Mouse (Mus musculus) MEL (cell line): ENCODE results near the gene Tbx21. TPM values are rescaled to one million over a fixed set of nuclear protein-coding genes. Genes with fewer than 3 reads are reported as not detected.
A peak's percentile ranks its signal among the peaks of the same experiment; 100 is the strongest.

Source experiments
- DNase-seq: peaks from one replicate; pipeline ENCODE4 v3.0.0; 2011; ENCODE audit warnings: low read depth, low spot score
- H3K27ac ChIP-seq: 2 replicates; pipeline ENCODE4 v1.5.1; 2012; ENCODE audit warnings: low read depth, mild to moderate bottlenecking, control low read depth, low read length, moderate library complexity; ENCODE audit not compliant: control insufficient read depth
- H3K27me3 ChIP-seq, 2 experiments: fragments of 150-350 bp in 1 of 2; sonication (generic) in 1 of 2; 2 replicates each; pipeline ENCODE4 v1.6.1; 2012; ENCODE audit warnings: low read length in 2 of 2, mild to moderate bottlenecking in 2 of 2, improper control_type of control experiment in 1 of 2, moderate library complexity in 1 of 2; ENCODE audit not compliant: insufficient read depth in 2 of 2, control insufficient read depth in 1 of 2
- H3K36me3 ChIP-seq, 2 experiments: 2 replicates each; pipeline ENCODE4 v1.6.1; 2012 to 2014; ENCODE audit warnings: low read length in 2 of 2, improper control_type of control experiment in 1 of 2, inconsistent platforms in 1 of 2, mild to moderate bottlenecking in 1 of 2; ENCODE audit not compliant: insufficient read depth in 2 of 2, control insufficient read depth in 1 of 2
- H3K4me1 ChIP-seq, 2 experiments: fragments of 150-350 bp in 1 of 2; sonication (generic) in 1 of 2; 2 replicates each; pipeline ENCODE4 v1.6.1; 2012; ENCODE audit warnings: low read length in 2 of 2, improper control_type of control experiment in 1 of 2, mild to moderate bottlenecking in 1 of 2; ENCODE audit not compliant: insufficient read depth in 2 of 2, control insufficient read depth in 1 of 2
- H3K4me3 ChIP-seq, 2 experiments: fragments of 150-350 bp in 1 of 2; sonication (generic) in 1 of 2; 2 replicates each; pipeline ENCODE4 v1.5.1; 2012; ENCODE audit warnings: low read depth in 2 of 2, low read length in 2 of 2, mild to moderate bottlenecking in 2 of 2, moderate library complexity in 2 of 2, control low read depth in 1 of 2, improper control_type of control experiment in 1 of 2; ENCODE audit not compliant: control insufficient read depth in 1 of 2, insufficient read depth in 1 of 2
- H3K79me2 ChIP-seq: 2 replicates; pipeline ENCODE4 v1.6.1; 2012; ENCODE audit warnings: mild to moderate bottlenecking, low read length, moderate library complexity; ENCODE audit not compliant: control insufficient read depth, poor library complexity, insufficient read depth
- H3K9ac ChIP-seq: 2 replicates; pipeline ENCODE4 v1.6.1; 2012; ENCODE audit warnings: low read depth, mild to moderate bottlenecking, control low read depth, low read length, moderate library complexity; ENCODE audit not compliant: control insufficient read depth, poor library complexity, severe bottlenecking
- H3K9me3 ChIP-seq: fragments of 150-350 bp; sonication (generic); replicated peaks from 2 replicates; pipeline ENCODE4 v1.6.1; 2012; ENCODE audit warnings: mild to moderate bottlenecking, low read length, improper control_type of control experiment, moderate library complexity; ENCODE audit not compliant: insufficient read depth
- BHLHE40 ChIP-seq: IDR thresholded peaks from 2 replicates; pipeline ENCODE4 v1.6.1; 2012; ENCODE audit warnings: low read depth, mild to moderate bottlenecking, inconsistent platforms, low read length, improper control_type of control experiment, borderline replicate concordance
- CHD1 ChIP-seq: IDR thresholded peaks from 2 replicates; pipeline ENCODE4 v1.6.1; 2012; ENCODE audit warnings: low read depth, mild to moderate bottlenecking, inconsistent platforms, low read length, improper control_type of control experiment
- CTCF ChIP-seq, 3 experiments: IDR thresholded peaks in 2 of 3; conservative IDR thresholded peaks in 1 of 3; 2 replicates each; pipeline ENCODE4 v1.5.1; 2011 to 2012; ENCODE audit warnings: low read length in 3 of 3, low read depth in 2 of 3, mild to moderate bottlenecking in 2 of 3, improper control_type of control experiment in 1 of 3, inconsistent platforms in 1 of 3, mixed read lengths in 1 of 3, moderate library complexity in 1 of 3; ENCODE audit not compliant: control insufficient read depth in 1 of 3, insufficient read depth in 1 of 3, poor library complexity in 1 of 3, severe bottlenecking in 1 of 3
- ETS1 ChIP-seq: IDR thresholded peaks from 2 replicates; pipeline ENCODE4 v1.6.1; 2012; ENCODE audit warnings: low read depth, mild to moderate bottlenecking, inconsistent platforms, low read length, improper control_type of control experiment, moderate library complexity
- GATA1 ChIP-seq: IDR thresholded peaks from 2 replicates; pipeline ENCODE4 v1.6.1; 2011; ENCODE audit warnings: low read depth, low read length, improper control_type of control experiment
- MAFK ChIP-seq: IDR thresholded peaks from 2 replicates; pipeline ENCODE4 v1.6.1; 2011; ENCODE audit warnings: low read depth, mild to moderate bottlenecking, low read length, improper control_type of control experiment, borderline replicate concordance
- MAX ChIP-seq: IDR thresholded peaks from 2 replicates; pipeline ENCODE4 v1.6.1; 2011; ENCODE audit warnings: low read length, improper control_type of control experiment
- MEF2A ChIP-seq: IDR thresholded peaks from 2 replicates; pipeline ENCODE4 v1.6.1; 2014; ENCODE audit warnings: low read depth, mild to moderate bottlenecking, inconsistent platforms, low read length, improper control_type of control experiment; ENCODE audit not compliant: poor library complexity, insufficient replicate concordance, severe bottlenecking; ENCODE audit errors: extremely low read depth
- MYC ChIP-seq: IDR thresholded peaks from 2 replicates; pipeline ENCODE4 v1.6.1; 2011; ENCODE audit warnings: low read depth, mild to moderate bottlenecking, low read length, improper control_type of control experiment, moderate library complexity
- POLR2A ChIP-seq, 2 experiments: IDR thresholded peaks; 2 replicates each; pipeline ENCODE4 v1.6.1; 2011 to 2012; ENCODE audit warnings: low read length in 2 of 2, mild to moderate bottlenecking in 2 of 2, control low read depth in 1 of 2, improper control_type of control experiment in 1 of 2, low read depth in 1 of 2, moderate library complexity in 1 of 2; ENCODE audit not compliant: control insufficient read depth in 1 of 2, insufficient read depth in 1 of 2, poor library complexity in 1 of 2
- RAD21 ChIP-seq: IDR thresholded peaks from 2 replicates; pipeline ENCODE4 v1.6.1; 2011; ENCODE audit warnings: mild to moderate bottlenecking, low read depth, low read length, improper control_type of control experiment
- RCOR1 ChIP-seq: IDR thresholded peaks from 2 replicates; pipeline ENCODE4 v1.6.1; 2012; ENCODE audit warnings: low read depth, mild to moderate bottlenecking, inconsistent platforms, low read length, improper control_type of control experiment
- SIN3A ChIP-seq: IDR thresholded peaks from 2 replicates; pipeline ENCODE4 v1.6.1; 2012; ENCODE audit warnings: low read length, improper control_type of control experiment, inconsistent platforms
- SMC3 ChIP-seq: IDR thresholded peaks from 2 replicates; pipeline ENCODE4 v1.6.1; 2011; ENCODE audit warnings: low read depth, low read length, improper control_type of control experiment
- TBP ChIP-seq: IDR thresholded peaks from 2 replicates; pipeline ENCODE4 v1.8.0; 2011; ENCODE audit warnings: low read depth, low read length, improper control_type of control experiment
- ZC3H11A ChIP-seq: IDR thresholded peaks from 2 replicates; pipeline ENCODE4 v1.6.1; 2012; ENCODE audit warnings: low read depth, mild to moderate bottlenecking, inconsistent platforms, low read length, improper control_type of control experiment
- ZNF384 ChIP-seq: IDR thresholded peaks from 2 replicates; pipeline ENCODE4 v1.6.1; 2012; ENCODE audit warnings: low read depth, mild to moderate bottlenecking, inconsistent platforms, low read length, improper control_type of control experiment
- polyA plus RNA-seq, 2 experiments: library from polyadenylated mRNA; stranded (reverse) in 1 of 2; unstranded in 1 of 2; fragments of >175 nt in 1 of 2; fragments of >200 nt in 1 of 2; gene quantifications; 2 replicates each; pipeline versions ENCODE4 v1.2.1 to v1.2.4; 2012; ENCODE audit warnings: low replicate concordance in 2 of 2, low read depth in 1 of 2; ENCODE audit not compliant: insufficient read length in 2 of 2, insufficient read depth in 1 of 2, missing spikeins in 1 of 2
- total RNA-seq: library from RNA; depleted of rRNA; stranded (reverse); fragments of 300-350 nt; gene quantifications from 2 replicates; pipeline ENCODE4 v1.2.3, GENCODE M21; 2012

Tbx21 gene
- total and polyA plus RNA-seq, 3 experiments: not detected

DNA sequence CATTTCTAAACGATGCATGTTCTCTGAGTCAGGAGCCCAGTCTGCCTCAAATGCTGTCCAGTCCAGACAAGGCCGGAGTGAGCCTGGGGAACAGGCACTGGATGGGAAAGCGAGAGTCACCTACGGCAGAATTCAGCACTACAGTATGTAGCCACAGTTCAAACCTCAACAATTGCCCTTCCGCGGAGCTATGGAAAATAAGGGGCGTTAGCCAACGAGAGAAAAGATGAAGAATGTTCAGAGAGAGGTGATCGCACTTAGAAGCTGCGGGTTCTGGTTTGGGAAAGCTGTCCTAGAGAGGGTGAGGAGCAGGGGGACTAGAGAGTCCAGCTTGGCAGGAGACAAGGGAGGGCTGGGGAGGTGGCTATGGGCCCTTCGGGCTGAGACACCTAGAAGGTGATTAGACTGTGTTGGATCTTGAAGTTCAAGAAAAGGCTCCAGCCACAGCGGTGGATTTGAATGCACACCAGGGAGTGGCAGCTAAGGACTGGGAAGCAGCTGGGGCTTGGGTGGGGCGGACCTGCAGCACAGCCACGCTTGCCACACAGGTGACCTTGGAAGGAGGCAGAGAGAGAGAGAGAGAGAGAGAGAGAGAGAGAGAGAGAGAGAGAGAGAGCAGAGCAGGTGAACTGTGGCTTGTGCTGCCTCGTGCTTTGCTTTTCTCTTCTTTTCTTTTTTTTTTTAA, 30.2 kb downstream of the Tbx21 start:
- Histone ChIP-seq H3K79me2 (no peaks in the 10 kb centered on the region), H3K27me3 (peaks cover 0 to 2% of the 10 kb centered on the region in 2 experiments; a peak in 2 of 4 replicates), H3K4me3 (no peak overlapping the region), H3K9ac (no peak overlapping the region), H3K27ac (no peak overlapping the region), H3K4me1 (peaks cover 0 to 9% of the 10 kb centered on the region in 2 experiments; a peak in 2 of 4 replicates), H3K36me3 (no peaks in the 10 kb centered on the region; a peak in 1 of 4 replicates), H3K9me3 (no peaks in the 10 kb centered on the region)
- DNase-seq: no peak
- no peak for TF ChIP-seq SIN3A
- no peak for TF ChIP-seq MYC
- no peak for TF ChIP-seq MEF2A

DNA sequence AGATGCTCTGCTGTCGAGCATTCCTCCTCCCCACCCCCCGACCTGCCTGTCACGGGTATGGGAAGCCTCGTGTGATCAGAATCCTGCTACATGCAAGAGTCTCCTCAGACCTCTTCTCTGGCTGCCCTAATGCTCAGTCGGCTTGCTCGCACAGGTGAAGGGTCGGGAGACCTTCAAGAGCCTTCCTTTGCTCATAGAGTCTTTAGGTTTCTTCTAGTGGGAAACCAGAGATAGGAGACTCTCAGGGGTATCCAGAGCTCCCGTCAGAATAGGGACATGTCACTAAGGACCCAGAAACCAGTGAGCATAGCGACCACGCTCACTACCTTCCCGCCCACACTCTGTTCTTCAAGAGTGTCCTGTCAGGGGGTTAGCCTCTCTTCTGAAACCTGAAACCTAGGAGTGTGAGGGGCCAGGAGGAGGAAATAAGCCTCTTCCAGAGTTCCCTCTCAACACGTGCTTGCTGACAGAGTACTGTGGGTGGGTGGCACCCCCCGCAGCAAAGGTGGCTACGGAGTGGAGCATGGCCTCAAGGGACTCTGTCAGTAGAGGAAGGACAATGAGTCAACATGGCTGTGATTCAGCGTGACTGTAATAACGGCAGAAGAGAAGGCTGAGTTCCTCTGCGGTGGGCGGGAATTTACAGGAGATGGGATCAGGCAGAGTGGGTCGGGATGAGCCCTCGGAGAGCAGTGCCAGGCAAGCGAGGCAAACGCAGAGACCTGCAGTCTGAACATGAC, 31.6 kb downstream of the Tbx21 start:
- no peak for DNase-seq
- Histone ChIP-seq H3K9ac (0 out of 2 replicates have a peak overlapping the region, but pooled peaks have one; percentile 1), H3K4me3 (peak overlapping the region in 1 of 2 experiments; percentile 12; a peak in 1 of 4 replicates), H3K36me3 (no peaks in the 10 kb centered on the region; a peak in 1 of 4 replicates), H3K79me2 (no peaks in the 10 kb centered on the region), H3K4me1 (peaks cover 0 to 9% of the 10 kb centered on the region in 2 experiments; a peak in 2 of 4 replicates), H3K9me3 (no peaks in the 10 kb centered on the region), H3K27ac (no peak overlapping the region), H3K27me3 (no peaks in the 10 kb centered on the region; a peak in 2 of 4 replicates)
- TF ChIP-seq ETS1 (no peak), BHLHE40 (no peak), RAD21 (no peak), SMC3 (no peak), CTCF (IDR thresholded peaks at IDR 0.05 in 2 of 3, conservative IDR thresholded peaks at IDR 0.05 in 1 of 3; ENCODE audit: control insufficient read depth in 1 of 3, insufficient read depth in 1 of 3, low read depth in 2 of 3, low read length in 3 of 3, poor library complexity in 1 of 3, severe bottlenecking in 1 of 3) (no peak), MAX (no peak), POLR2A (IDR thresholded peaks at IDR 0.05; ENCODE audit: control insufficient read depth in 1 of 2, insufficient read depth in 1 of 2, low read depth in 1 of 2, low read length in 2 of 2, poor library complexity in 1 of 2) (no peak)

- Histone ChIP-seq H3K4me1 (peaks cover 0 to 9% of the 10 kb centered on the region in 2 experiments; a peak in 2 of 4 replicates), H3K27ac (no peak overlapping the region), H3K79me2 (no peaks in the 10 kb centered on the region), H3K9ac (0 out of 2 replicates have a peak overlapping the region, but pooled peaks have one; percentile 1), H3K9me3 (no peaks in the 10 kb centered on the region)
- peak; percentile 83 for DNase-seq
- TF ChIP-seq SMC3 (peak; percentile 84), SIN3A (0 out of 2 replicates have a peak, but pooled peaks have one; percentile 17), ZC3H11A (peak; percentile 43), RCOR1 (no peak), ZNF384 (no peak), MAFK (no peak), RAD21 (peak; percentile 70), GATA1 (peak; percentile 41), TBP (0 out of 2 replicates have a peak, but pooled peaks have one; percentile 22), CTCF (IDR thresholded peaks at IDR 0.05 in 2 of 3, conservative IDR thresholded peaks at IDR 0.05 in 1 of 3; ENCODE audit: control insufficient read depth in 1 of 3, insufficient read depth in 1 of 3, low read depth in 2 of 3, low read length in 3 of 3, poor library complexity in 1 of 3, severe bottlenecking in 1 of 3) (peak; percentile 61 to 92 (median 88)), CHD1 (no peak)
- TF ChIP-seq, all 39 proteins: peak for 7
- Histone ChIP-seq H3K36me3 (no peaks in the 10 kb centered on the region; a peak in 1 of 4 replicates), H3K27me3 (no peaks in the 10 kb centered on the region; a peak in 2 of 4 replicates), H3K4me3 (peak overlapping the region in 1 of 2 experiments; percentile 12; a peak in 1 of 4 replicates)
Observed at GRCm38 (mm10) chr11:97082977-97083376, 32.2 kb downstream of the Tbx21 start.
